12 mouse cellular contexts compared by ENCODE assay signal in genomic region chr4:152779526-152779925, GRCm38 (mm10).
DNase-seq lines count a peak whose midpoint lies in the region; ATAC-seq lines count a peak whose summit lies in the region.
"Had no signal": no experiment of that assay in that cellular context is flagged by ENCODE, and none has a peak within 500 bp of the region (broad histone marks: within the 10 kb centered on the region; RNA-seq: fewer than 3 reads in every experiment).

No protein-coding gene starts in this region.

- H3K9me3 ChIP-seq in neural tube, embryonic 13.5 days = no peaks in the 10 kb centered on the region
- H3K9me3 ChIP-seq: heart, embryonic 15.5 days; midbrain, embryonic 13.5 days had no signal

- H3K27me3 ChIP-seq in neural tube, embryonic 13.5 days = no peaks in the 10 kb centered on the region
- H3K27me3 ChIP-seq: heart, embryonic 15.5 days; midbrain, embryonic 13.5 days had no signal

- H3K9ac ChIP-seq in neural tube, embryonic 13.5 days = no peak overlapping the region
- H3K9ac ChIP-seq: heart, embryonic 15.5 days; midbrain, embryonic 13.5 days had no signal

- 59% methylated on average over 17 of the region's 17 CpGs for WGBS in neural tube, embryonic 13.5 days

- no peak overlapping the region for H3K4me3 ChIP-seq in neural tube, embryonic 13.5 days
- H3K4me3 ChIP-seq: heart, embryonic 15.5 days; midbrain, embryonic 13.5 days had no signal

- no peak overlapping the region for H3K27ac ChIP-seq in neural tube, embryonic 13.5 days (replicated peaks)
- H3K27ac ChIP-seq: heart, embryonic 15.5 days; midbrain, embryonic 13.5 days had no signal

- peak; percentile 3 for DNase-seq in adrenal gland, adult 2 months
- DNase-seq in adrenal gland, postnatal 10 days = no peak
- no peak for DNase-seq in neural tube, embryonic 10.5 days (ENCODE audit: extremely low spot score, low spot score)
- peak; percentile 10 to 57 for DNase-seq in left cerebral cortex, adult 9 months (ENCODE audit: low spot score in 2 of 2)
- no peak for DNase-seq in gastrocnemius, adult 18-20 months (ENCODE audit: low spot score)
- no peak for DNase-seq in retina, postnatal 1 day
- no peak for DNase-seq in embryo, embryonic 9.5 days (ENCODE audit: extremely low spot score)
- DNase-seq: kidney, postnatal 14 days; lung, adult 18-20 months had no signal

- H3K36me3 ChIP-seq in neural tube, embryonic 13.5 days = no peaks in the 10 kb centered on the region
- H3K36me3 ChIP-seq: heart, embryonic 15.5 days; midbrain, embryonic 13.5 days had no signal

- H3K4me2 ChIP-seq in neural tube, embryonic 13.5 days = no peak overlapping the region
- H3K4me2 ChIP-seq: heart, embryonic 15.5 days; midbrain, embryonic 13.5 days had no signal

- peak; percentile 47; the same call in 1 of the 2 replicates for ATAC-seq in neural tube, embryonic 13.5 days (ENCODE audit: low read depth)
- ATAC-seq: midbrain, embryonic 13.5 days had no signal

- peaks cover 12% of the 10 kb centered on the region; the same call in 1 of the 2 replicates for H3K4me1 ChIP-seq in neural tube, embryonic 13.5 days (replicated peaks)
- H3K4me1 ChIP-seq: heart, embryonic 15.5 days had no signal

Comparison
In these comparisons a context has a peak if more than half of its experiments do, and no peak if none do; other contexts are left out.
1. DNase-seq: peak in adrenal gland, adult 2 months (single experiment) and left cerebral cortex, adult 9 months (2 of 2); none in adrenal gland, postnatal 10 days (single experiment), neural tube, embryonic 10.5 days (single experiment), gastrocnemius, adult 18-20 months (single experiment), retina, postnatal 1 day (single experiment) and embryo, embryonic 9.5 days (single experiment).